Mouse (Mus musculus): ENCODE measurements around the gene Car5a.
A peak's percentile ranks its signal among the peaks of the same experiment; 100 is the strongest.

The Car5a gene

DNA sequence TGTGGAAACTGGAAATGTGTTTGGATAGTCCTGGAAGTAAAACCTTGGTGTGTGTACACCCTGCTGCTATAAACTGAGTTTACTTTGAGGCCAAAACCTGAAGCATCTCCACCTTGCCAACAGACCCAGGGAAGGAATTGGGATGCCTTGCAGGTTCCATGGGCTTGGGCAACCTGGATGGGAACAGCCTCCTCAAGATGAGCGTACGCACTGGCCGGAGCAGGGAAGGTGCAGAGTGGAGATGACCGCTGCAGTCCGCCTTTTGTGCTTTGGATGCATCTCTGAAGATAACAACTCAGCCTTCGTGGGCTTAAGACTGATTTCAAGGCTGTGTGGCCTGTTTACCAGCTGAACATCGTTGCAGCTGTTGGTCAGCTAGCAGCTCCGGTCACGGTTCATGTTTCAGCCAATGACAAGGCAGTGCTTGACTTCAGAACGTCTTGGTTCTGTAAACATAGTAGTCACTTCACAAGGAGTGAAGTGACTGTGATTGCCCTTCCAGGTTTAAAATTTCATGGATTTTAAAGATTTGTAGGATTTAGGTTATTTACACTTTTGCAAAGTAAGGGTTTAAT, 10.4 kb upstream of the Car5a start:
- no peak for DNase-seq (ENCODE audit: low spot score)

DNA sequence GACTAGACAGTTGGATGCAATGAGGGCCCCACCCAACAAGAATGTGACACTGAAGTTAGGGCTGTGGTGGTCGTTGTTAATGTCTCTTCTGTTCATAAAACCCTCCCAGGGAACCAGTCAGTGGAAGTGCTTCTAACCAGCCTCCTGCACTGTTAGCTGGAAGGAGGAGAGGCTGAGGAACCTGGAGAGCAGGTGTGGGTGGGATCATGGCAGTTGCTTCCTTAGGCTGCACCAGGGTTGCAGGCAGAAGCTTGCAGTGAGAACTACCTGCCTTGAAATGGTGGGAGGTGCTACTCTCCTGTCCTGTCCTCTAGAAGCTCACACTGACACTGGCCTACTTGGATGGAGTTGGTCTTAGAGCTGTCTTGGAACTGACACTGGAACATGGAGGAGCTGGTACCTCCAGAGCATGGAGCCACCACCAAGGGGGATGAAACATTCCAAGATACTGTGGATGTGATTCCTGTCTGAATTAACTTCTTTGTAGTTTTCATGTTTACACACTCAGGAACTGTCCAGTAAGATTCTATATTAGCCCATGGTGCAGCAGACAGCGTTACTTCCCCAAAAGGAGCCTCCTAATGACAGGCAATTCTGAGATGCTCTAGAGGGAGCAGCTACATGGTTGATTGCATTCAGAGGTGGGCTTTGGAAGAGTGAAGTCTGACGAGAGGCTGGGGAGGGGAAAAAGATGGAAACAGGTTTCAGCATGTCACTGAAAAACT, 9.3 kb upstream of the Car5a start:
- DNase-seq (ENCODE audit: low spot score) = no peak

DNA sequence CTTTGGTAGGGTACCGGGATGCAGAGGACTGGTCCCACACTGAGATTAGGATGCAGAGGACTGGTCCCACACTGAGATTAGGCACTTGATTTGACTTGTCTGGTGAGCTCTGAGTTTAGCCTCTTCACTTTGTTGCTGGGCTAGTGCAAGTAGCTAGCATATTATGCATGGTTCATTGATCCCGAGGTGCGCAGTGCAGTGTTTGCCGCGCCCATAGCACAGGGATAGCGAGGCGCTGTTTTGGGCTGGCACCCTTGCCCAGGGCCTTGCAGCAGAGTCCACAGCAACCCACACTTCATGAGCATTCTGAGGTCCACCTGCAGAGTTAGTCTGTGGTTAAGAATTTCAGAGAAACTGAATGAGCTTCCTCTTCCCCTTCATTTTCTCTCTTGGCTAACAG, 8.1 kb upstream of the Car5a start:
- no peak for DNase-seq (ENCODE audit: low spot score)

DNA sequence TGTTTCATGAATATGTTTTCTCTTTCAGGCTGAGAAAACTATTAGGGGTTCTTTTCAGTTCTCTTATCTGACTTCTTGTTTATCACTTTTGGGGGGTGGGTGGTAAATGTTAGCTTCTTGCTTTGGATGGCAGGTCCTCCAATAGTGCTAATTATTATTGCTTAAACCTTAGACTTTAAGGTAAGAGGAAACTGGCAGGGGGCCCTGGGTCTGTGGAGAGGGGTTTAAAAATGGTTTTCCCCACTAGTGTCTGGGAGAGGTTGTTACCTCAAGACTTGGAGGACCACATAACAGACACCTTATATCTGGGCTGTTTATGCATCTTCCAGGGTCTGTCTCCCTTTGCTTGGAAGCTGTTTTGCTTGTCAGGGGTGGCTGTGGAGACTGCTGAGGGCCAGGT, 7.4 kb upstream of the Car5a start:
- no peak for DNase-seq (ENCODE audit: low spot score)

DNA sequence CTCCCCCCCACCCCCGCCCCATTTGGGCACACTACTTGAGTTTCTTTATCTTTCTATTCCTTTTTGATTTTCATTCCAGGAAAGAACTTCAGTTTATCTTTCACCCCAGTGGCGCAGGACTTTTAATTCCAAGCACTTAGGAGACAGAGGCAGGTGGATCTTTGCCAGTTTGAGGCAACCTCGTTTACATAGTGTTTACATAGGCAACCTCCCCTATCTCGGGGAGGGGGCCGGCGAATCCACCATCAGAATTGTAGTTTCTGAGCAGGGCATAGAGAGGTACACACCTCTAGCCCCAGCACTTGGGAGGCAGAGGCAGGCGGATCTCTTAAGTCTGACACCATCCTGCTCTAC, 6.9 kb upstream of the Car5a start:
- DNase-seq (ENCODE audit: low spot score) = no peak

DNA sequence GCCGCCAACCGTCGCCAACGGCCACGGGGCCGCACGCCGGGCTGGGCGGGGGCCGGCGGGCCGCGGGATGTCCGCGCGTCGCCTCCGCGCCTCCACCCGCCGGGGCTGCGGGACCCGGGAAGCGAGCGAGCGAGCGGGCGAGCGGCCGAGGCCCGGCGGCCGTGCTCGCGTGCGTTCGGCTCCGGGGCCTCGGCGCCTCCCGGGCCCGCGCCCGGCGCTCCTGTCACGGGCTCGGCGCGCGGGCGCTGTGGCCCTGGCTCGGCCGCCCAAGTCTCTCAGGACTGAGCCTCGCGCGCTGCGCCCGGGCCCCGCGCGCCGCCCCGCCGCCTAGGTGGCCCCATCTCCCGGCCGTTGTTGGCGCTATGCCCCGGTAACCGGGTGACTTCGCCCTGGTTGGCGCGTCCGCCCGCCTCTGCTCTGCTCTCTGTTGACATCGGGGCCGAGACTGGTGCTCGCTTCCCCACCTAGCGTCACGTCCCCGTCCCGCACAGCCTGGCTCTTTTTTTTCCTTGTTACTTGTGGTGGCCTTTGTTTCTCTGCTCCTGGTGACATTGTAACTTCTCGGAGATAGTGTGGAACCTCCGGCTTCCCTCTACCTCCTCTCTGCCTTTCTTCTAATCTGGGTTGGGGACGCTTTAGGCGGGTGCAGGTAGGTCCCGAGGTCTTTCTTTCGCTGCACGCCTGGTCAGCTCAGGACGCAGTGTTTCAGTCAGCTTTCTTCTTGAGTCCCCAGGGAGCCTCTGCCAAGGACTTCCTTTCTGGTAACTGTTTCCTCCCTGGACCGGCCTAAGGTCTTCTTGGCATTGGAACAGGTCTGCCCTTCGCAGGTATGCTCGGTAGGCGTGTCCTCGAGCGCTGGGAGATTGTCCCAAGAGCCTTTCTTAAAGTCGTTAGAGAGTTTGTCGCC, 6.3 kb upstream of the Car5a start:
- DNase-seq (ENCODE audit: low spot score) = no peak

DNA sequence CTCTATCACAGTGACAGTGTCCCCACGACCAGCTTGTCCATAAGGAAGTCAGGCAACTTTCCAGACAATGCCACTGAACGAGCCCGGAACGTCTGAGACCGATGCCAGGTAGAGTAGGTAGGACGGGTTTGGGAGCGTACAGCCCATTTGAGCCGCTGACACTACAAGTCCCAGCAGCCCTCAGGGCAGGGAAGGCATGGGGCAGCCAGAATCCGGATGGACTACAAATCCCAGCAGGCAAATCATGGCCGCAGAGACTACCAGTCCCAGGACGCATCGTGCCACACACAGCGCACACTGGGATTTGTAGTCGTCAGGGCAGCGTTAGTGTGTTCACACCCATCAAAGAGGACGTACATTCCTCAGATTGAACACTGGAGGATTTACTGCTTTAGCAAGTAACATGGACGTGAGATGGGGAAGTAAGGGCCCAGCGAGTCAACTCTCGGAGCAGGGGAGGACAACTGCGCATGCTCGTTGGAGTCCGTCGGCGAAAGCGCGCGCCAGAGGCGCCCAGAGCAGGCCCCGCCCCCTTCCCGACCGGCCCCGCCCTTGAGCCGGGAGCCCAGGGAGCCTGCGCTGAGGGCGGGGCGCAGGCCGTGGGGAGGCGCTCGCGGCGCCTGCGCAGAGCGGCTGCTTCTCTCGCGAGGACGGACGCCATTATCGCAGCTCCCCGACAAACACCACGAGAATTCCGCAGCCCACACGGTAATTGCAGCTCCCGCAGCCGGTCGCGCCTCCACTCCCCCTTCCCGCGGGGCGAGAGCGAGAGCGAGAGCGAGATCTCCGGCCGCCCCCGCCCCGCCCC, 5.4 kb upstream of the Car5a start:
- peak; percentile 97 for DNase-seq (ENCODE audit: low spot score)

DNA sequence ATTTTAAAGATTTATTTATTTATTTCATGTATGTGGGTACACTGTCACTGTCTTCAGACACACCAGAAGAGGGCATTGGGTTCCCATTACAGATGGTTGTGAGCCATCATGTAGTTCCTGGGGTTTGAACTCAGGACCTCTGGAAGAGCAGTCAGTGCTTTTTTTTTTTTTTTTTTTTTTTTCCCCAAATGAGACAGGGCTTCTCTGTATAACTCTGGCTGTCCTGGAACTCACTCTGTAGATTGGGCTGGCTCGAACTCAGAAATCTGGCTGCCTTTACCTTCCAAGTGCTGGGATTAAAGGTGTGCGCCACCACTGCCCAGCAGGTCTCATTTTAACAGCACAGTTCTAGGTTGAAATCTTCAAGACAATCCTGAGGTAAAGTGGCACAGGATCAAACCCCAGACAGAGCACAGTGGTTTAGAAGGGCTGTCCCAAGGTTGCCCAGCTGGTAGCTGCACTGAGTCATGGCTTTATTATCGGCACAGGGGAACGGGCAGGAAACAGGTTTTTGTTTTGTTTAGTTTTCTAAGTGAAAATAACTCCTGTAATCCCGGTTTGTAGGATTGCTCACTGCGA, 4.6 kb upstream of the Car5a start, which contains the start of gene Banp:
Gene Banp (plus strand): TSS at position 529 of the 579 bp plus-strand sequence.
- no peak for DNase-seq (ENCODE audit: low spot score)

DNA sequence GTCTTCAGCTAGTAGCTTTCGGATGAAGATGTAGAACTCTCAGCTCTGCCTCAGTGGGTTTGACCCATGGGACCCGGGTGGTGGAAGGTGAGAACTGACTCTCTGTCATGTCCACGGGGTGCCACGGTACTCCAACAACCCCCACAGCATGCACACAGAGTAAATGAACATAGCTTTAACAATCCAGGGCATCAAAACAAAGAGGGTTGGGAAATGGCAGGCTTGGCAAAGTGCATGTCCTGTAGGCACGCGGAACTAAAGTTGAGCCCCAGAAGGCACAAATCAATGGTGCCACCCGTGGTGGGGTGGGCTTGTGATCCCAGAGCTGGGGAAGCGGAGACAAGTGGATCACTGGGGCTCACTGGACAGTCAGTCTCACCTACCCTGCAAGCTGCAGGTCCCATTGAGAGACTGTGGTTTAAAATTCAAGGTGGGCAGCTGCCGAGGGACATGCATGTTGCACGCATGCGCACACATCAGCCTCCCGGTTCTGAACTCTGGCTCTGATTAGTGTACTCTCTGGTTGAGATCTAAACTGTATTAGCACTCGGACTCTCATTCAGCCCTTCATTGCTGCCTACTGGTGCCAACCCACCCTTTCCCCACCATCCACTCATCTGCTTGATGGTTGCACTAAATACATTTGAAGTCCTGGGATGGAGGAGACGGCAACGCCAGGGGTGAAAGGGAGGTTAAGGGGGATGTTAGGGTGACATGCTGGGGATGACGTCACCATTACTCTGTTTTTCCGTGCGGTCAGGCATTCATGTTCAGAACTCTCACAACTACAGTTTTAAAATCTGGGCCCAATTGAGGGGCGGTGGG, 3.8 kb upstream of the Car5a start:
- DNase-seq (ENCODE audit: low spot score) = no peak

DNA sequence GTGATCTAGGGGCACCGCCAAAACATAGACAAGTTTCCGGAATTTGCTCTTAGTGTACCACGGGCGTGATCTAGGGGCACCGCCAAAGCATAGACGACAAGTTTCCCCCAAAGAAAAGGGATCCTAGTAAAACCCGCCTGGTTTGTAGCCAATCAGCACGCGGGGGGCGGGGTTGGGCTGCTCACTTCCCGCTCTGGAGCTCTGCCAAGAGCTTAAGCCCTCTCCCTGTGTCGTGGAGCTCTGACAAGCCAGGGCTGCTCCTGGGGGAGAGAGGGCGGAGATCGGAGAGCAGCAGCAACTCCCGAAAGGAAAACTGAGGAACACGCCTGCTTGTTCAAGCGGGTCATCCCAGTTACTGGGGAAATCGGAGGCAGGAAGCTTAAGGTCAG, 3.0 kb upstream of the Car5a start:
- DNase-seq (ENCODE audit: low spot score) = peak; percentile 84

DNA sequence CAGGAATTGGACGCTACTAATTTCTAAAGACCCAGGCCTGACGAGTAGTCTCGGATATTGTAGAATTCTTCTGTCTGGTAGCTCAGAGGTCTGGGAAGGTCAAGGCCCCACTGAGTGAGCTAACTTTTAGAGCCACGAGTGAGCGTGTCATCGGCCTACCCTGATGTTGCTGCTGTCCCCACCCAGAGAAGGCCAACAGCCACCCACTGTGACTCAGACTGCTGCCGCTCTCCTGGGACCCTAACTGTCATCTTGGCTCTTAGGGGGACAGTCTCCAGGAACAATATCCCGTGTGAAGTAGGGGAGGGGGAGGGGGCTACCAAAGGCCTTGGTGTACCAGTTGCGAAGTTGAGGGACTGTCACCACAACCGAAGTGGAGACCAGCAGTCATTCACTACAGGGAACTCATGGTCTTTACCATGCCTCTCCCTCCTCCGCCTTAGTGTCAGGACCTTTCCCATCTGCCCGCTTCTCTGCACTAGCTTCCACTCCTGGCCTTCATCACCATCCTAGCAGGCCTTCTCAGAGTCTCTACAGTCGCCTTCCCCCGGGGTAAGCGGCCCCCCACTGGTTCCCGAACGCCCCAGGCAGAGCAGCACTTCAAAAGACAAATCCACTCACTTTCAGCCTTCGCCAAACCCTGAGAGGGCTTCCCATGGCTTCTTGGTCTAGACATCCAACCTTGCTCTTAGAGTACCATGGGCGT, 2.5 kb upstream of the Car5a start:
- DNase-seq (ENCODE audit: low spot score) = no peak

DNA sequence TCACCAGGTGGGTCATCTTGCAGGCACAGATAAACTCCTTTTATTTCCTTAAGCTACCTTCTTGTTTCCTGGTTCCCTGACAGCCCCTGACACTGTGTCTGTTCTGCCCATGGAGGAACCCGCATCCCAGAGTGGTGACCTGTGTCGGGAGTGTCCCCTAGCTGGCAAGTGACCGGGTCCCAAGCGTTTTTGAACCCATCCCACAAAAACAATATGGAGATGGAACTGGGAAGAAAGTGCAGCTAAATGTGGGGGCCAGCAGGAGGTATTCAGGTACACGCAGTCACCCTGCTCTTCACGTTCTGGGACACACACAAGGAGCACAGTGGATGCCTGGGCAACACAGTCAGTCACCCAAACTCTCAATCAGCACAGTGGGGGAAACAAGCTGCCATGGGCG, 1.6 kb upstream of the Car5a start:
- DNase-seq (ENCODE audit: low spot score) = no peak

DNA sequence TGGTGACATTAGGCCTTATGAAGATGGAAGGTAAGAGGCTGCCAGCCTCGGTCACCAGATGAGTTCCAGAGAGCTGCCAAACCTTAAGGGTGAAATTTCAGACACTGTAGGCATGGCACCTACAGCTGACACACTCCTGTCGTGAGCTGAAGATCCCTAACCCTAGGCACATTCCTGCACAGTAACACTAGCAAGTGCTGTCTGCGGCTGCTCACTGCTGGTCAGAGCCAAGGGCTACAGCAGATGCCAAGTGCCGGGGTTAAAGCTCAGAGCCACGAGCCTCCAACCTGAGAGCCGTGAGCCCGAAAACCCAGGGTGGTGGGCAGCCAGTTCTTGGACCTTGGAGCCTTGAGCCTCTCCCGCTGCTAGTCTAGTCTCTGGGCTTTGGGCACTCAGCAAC, 988 bp downstream of the Car5a start:
- no peak for DNase-seq (ENCODE audit: low spot score)

DNA sequence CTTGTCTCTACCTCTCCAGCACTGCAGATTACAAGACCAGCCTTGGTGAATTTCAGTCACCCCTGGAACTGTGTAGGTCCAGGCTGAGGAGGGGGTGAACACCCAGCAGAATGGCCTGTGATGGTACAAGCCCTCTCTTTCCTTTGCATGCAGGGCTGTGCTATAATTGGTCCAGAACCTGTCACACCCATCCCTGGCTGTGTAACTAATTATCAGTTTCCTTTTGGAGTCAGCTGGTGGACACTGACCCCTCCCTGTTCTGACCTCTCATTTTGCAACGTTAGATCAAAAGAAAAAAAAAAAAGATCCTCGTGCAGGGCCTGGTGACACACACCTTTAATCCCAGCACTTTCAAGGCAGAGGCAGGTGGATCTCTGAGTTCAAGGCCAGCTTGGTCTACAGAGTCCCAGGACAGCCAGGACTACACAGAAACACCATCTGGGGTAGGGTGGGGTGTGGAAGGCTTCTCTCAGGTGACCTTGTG, 1.6 kb downstream of the Car5a start:
- no peak for DNase-seq (ENCODE audit: low spot score)

DNA sequence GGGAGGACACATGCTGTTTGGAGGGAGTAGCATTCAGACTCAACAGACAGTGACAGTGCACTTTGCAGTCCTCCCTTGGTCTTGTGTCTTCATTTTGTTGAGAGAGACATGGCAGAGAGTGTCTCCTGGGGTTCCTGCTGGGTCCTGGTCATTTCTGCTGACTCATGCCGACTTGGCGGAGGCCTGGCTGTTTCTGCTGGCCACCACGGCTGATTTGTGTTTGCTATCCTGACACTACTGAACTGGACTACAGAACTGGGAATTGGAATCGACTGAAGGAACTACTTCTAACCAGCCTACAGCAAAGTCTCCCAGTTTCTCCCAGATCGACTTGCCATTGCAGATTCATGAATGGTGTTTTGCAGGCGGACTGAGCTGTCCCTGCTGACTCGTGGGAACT, 6.0 kb downstream of the Car5a start:
- no peak for DNase-seq (ENCODE audit: low spot score)

DNA sequence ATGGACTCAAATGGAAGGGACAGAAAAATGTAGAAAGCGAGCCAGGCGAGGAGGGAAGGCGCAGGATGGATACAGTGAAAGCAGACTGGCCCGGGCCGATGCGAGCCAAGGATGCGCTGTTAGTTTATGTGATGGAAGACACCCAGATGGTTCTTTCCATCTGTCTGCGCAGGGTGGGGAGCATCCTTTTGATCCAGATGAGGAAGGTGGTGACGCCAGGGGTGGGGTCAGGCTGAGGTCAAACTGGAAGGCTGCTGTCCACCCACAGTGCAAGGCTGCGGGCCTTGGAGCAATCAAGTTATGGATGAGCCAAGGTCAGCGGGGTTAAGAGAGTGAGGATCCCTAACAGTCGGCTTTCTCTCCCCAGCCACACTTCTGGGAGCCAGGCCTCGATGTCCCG, 8.3 kb downstream of the Car5a start:
- DNase-seq (ENCODE audit: low spot score) = no peak

DNA sequence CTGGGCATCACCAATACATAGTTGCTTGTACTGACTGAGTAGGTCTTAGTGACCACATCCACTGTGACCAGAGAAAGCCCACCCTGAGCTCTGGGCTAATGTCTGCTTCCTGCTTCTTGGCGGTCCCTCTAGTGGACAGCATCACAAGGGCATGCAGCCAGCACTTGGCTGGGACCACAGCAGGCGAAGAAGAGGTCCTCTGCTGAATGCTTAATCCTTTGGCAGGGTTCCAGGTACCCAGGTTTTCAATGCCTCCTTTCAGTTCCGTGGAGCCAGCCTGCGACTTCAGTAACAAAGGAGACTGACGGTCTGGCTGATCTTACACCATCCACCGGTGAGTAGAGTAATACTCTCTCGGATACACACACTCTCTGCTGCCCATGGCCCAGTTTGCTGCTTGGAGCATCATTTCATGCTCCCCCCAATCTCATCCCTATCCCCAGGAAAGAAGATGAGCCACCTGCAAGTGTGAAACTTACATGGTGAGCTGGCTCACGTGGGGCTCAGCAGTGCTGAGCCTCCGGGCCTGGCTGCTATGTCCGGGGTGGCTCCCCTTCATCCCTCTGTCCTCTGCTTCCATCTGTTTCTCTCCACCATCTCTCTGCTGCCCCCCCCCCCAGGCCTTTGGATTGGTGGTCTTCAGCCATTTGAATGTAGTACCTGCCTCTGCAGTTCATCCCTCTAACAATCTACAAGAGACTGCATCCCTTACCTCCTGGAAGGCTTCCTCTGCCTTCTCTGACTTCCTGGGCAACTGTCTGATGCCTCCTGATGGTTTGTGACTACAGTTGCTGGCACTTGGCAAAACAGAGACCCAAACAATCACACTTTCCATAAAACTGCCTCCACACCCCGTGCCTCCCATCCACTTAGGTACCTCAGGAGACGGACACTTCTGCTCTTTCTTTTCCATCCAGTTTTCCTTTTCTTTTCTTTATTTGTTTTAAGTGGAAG, 9.1 kb downstream of the Car5a start:
- no peak for DNase-seq (ENCODE audit: low spot score)

DNA sequence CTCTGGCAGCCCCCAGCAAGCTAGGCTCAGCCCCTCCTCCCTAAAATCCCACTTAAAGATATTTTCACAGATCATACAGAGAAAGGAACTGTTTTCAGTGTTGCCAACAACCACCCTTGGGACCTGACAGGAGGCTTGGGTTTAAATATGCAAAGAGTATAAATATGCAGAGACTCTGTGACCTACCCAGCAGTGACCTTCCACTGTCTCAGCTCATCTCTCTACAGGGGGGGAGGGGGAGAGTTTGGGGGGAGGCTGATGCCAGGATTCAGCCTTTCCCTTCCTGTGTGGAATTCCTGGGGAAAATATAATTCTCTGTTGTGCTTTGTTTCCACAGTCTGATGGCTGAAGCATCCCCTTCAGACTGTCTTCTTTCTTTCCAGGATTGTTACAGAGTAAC, 9.8 kb downstream of the Car5a start:
- no peak for DNase-seq (ENCODE audit: low spot score)

DNA sequence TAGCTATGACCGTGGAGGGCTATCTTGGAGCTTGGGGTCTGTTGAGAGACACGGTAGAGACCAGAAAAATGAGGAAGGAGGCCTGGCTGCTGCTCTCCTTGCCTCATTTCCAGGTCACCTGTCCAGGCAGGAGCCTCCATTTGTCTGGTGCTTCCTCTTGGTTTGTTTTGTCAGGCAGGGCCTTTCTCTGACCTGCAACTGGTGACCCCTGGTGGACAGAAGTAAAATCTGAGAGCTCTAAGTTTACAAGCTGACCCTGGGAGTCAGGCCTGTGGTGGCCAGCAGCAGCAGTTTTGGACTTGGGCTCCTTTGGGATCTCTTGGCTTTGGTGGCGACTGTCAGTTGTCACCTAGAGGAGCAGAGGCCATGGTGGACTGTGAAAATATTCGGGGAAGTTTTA, 10.2 kb downstream of the Car5a start:
- no peak for DNase-seq (ENCODE audit: low spot score)

Measured in ovary, adult 18-20 months (tissue).